Mouse (Mus musculus): ENCODE measurements around the gene Akr1c19.
"Not testable (repeated sequence)": the region's sequence is repeated elsewhere in the genome, so short reads cannot be mapped to it uniquely, and the experiment has no call there.

GRCm38 (mm10) chr13:4256894-4257293, 28.4 kb downstream of the Akr1c19 start:
- not testable (repeated sequence) for TF ChIP-seq CTCF (IDR thresholded peaks at IDR 0.05; ENCODE audit: insufficient read depth, low read length); POLR2A (IDR thresholded peaks at IDR 0.05; ENCODE audit: borderline replicate concordance, extremely low read depth, low read depth, low read length)
